In genomic region chr12:76417433-76417854, GRCm38 (mm10) we compare ENCODE assay signal across 9 mouse cellular contexts. TPM values are rescaled to one million over a fixed set of nuclear protein-coding genes. Genes with fewer than 3 reads are reported as not detected.
DNase-seq lines count a peak whose midpoint lies in the region; ATAC-seq and TF ChIP-seq lines count a peak whose summit lies in the region.
"Had no signal": no experiment of that assay in that cellular context is flagged by ENCODE, and none has a peak within 500 bp of the region (broad histone marks: within the 10 kb centered on the region; RNA-seq: fewer than 3 reads in every experiment).

Gene Ppp1r36 (plus strand): TSS chr12:76417538.

- TF ChIP-seq POLR2A in heart, adult 2 months (IDR thresholded peaks at IDR 0.05; ENCODE audit: insufficient read depth, low read depth, low read length), result no peak

- intact Hi-C loops in heart, adult 2 months (cut with DNase I), result no loop called here

- H3K27ac ChIP-seq in heart, adult 2 months, result no peak within 1 kb of the TSS
- no peak within 1 kb of the TSS for H3K27ac ChIP-seq in kidney, embryonic 14.5 days (ENCODE audit: low read depth, low read length)
- H3K27ac ChIP-seq in lung, postnatal 0 days (ENCODE audit: low read length), result no peak within 1 kb of the TSS
- H3K27ac ChIP-seq in stomach, embryonic 14.5 days (ENCODE audit: low read length), result no peak within 1 kb of the TSS

- H3K79me2 ChIP-seq in heart, adult 2 months (replicated peaks; ENCODE audit: control insufficient read depth, insufficient read depth, low read length), result no peaks in the 10 kb centered on the region

- WGBS in heart, adult 2 months, result 6% methylated on average over 37 of the region's 37 CpGs
- WGBS in kidney, embryonic 14.5 days, result 1% methylated on average over 37 of the region's 37 CpGs
- WGBS in lung, postnatal 0 days, result under 1% methylated on average over 37 of the region's 37 CpGs
- under 1% methylated on average over 37 of the region's 37 CpGs for WGBS in stomach, embryonic 14.5 days

- peak within 1 kb of the TSS; percentile 37 for H3K4me3 ChIP-seq in heart, adult 2 months
- H3K4me3 ChIP-seq in kidney, embryonic 14.5 days (ENCODE audit: low read length), result peak within 1 kb of the TSS; percentile 42
- H3K4me3 ChIP-seq in lung, postnatal 0 days (ENCODE audit: low read depth, low read length), result peak within 1 kb of the TSS; percentile 16; the same call in 1 of the 2 replicates
- peak within 1 kb of the TSS; percentile 32 for H3K4me3 ChIP-seq in stomach, embryonic 14.5 days (ENCODE audit: low read depth, low read length)

- peak within 1 kb of the TSS; percentile 73 for H3K4me2 ChIP-seq in kidney, embryonic 14.5 days (replicated peaks; ENCODE audit: low read depth, low read length)
- H3K4me2 ChIP-seq in lung, postnatal 0 days (replicated peaks; ENCODE audit: low read depth, low read length), result peak within 1 kb of the TSS; percentile 69
- peak within 1 kb of the TSS; percentile 72 for H3K4me2 ChIP-seq in stomach, embryonic 14.5 days (replicated peaks; ENCODE audit: low read depth, low read length)

- no peaks in the 10 kb centered on the region for H3K9me3 ChIP-seq in kidney, embryonic 14.5 days (ENCODE audit: control insufficient read depth, low read length)
- no peaks in the 10 kb centered on the region for H3K9me3 ChIP-seq in lung, postnatal 0 days (ENCODE audit: low read length)
- 0 out of 2 replicates have a peak, but pooled peaks cover 5% of the 10 kb centered on the region for H3K9me3 ChIP-seq in stomach, embryonic 14.5 days (ENCODE audit: control insufficient read depth, low read depth, low read length)

- H3K27me3 ChIP-seq in heart, adult 2 months (ENCODE audit: control insufficient read depth, insufficient read depth, low read length), result no peaks in the 10 kb centered on the region
- no peaks in the 10 kb centered on the region for H3K27me3 ChIP-seq in kidney, embryonic 14.5 days (ENCODE audit: control insufficient read depth, insufficient read depth, low read length)
- no peaks in the 10 kb centered on the region for H3K27me3 ChIP-seq in lung, postnatal 0 days (replicated peaks; ENCODE audit: insufficient read depth, low read length)
- H3K27me3 ChIP-seq in stomach, embryonic 14.5 days (ENCODE audit: control insufficient read depth, insufficient read depth, low read length), result no peaks in the 10 kb centered on the region

- H3K36me3 ChIP-seq in heart, adult 2 months (ENCODE audit: control insufficient read depth, insufficient read depth, low read length), result no peaks in the 10 kb centered on the region
- no peaks in the 10 kb centered on the region for H3K36me3 ChIP-seq in kidney, embryonic 14.5 days (ENCODE audit: control insufficient read depth, insufficient read depth, low read length)
- no peaks in the 10 kb centered on the region for H3K36me3 ChIP-seq in lung, postnatal 0 days (ENCODE audit: insufficient read depth, low read length)
- no peaks in the 10 kb centered on the region for H3K36me3 ChIP-seq in stomach, embryonic 14.5 days (ENCODE audit: control insufficient read depth, insufficient read depth, low read length)

- H3K4me1 ChIP-seq in heart, adult 2 months (ENCODE audit: control insufficient read depth, insufficient read depth, low read length), result no peaks in the 10 kb centered on the region
- no peaks in the 10 kb centered on the region for H3K4me1 ChIP-seq in kidney, embryonic 14.5 days (ENCODE audit: control insufficient read depth, insufficient read depth, low read length)
- H3K4me1 ChIP-seq in lung, postnatal 0 days (ENCODE audit: insufficient read depth, low read depth, low read length), result no peaks in the 10 kb centered on the region
- H3K4me1 ChIP-seq in stomach, embryonic 14.5 days (ENCODE audit: control insufficient read depth, insufficient read depth, low read length), result no peaks in the 10 kb centered on the region

- peak; percentile 9 to 53 for DNase-seq in lung, adult 18-20 months
- DNase-seq in lung, postnatal 25 days (ENCODE audit: low spot score), result no peak
- peak; percentile 33 to 41 for DNase-seq in heart, adult 2 months
- DNase-seq in lung, postnatal 0 days (ENCODE audit: low spot score), result peak; percentile 55
- DNase-seq in right cerebral cortex, adult 18-20 months, result no peak

- H3K9ac ChIP-seq in heart, adult 2 months (ENCODE audit: low read depth, low read length), result peak within 1 kb of the TSS; percentile 28; the same call in 1 of the 2 replicates
- peak within 1 kb of the TSS; percentile 60 for H3K9ac ChIP-seq in kidney, embryonic 14.5 days (ENCODE audit: low read depth, low read length)
- H3K9ac ChIP-seq in lung, postnatal 0 days (replicated peaks; ENCODE audit: low read depth), result no peak within 1 kb of the TSS
- no peak within 1 kb of the TSS for H3K9ac ChIP-seq in stomach, embryonic 14.5 days (replicated peaks; ENCODE audit: low read depth, low read length)

- ATAC-seq in kidney, embryonic 14.5 days (ENCODE audit: low FRiP score, low TSS enrichment), result peak; percentile 91
- ATAC-seq in lung, postnatal 0 days, result peak; percentile 93
- ATAC-seq in stomach, embryonic 14.5 days (ENCODE audit: insufficient number of reproducible peaks, insufficient read depth, low FRiP score, low read depth), result peak; percentile 58; the same call in 1 of the 2 replicates
- no peak for ATAC-seq in CD4-positive, CD25-positive, alpha-beta regulatory T cell, adult 4 months

- TF ChIP-seq EP300 in heart, adult 2 months (IDR thresholded peaks at IDR 0.05; ENCODE audit: insufficient read depth, low read depth, low read length), result no peak
- TF ChIP-seq EP300 in lung, postnatal 0 days (IDR thresholded peaks at IDR 0.05), result no peak

- TF ChIP-seq CTCF in heart, adult 2 months (IDR thresholded peaks at IDR 0.05), result no peak
- no peak for TF ChIP-seq CTCF in lung, postnatal 0 days (IDR thresholded peaks at IDR 0.05)

RNA-seq across cellular contexts. Expression of gene Ppp1r36, which starts in this region (rescaled TPM):
- under 1 TPM; 0.14 to 0.16 TPM for total RNA-seq in heart, adult 2 months (2021)
- polyA plus RNA-seq in heart, adult 2 months (2012; rRNA removed), result 0.09 and 0.41 TPM in 2 replicates
- polyA plus RNA-seq in kidney, embryonic 14.5 days (2014; fragmentation: Nextera tagmentation; extraction: Ambion mirVana), result 3.4 and 3.9 TPM in 2 replicates
- 11.5 and 14.0 TPM in 2 replicates for polyA plus RNA-seq in lung, postnatal 0 days (2015; fragmentation: Nextera tagmentation; extraction: Ambion mirVana)
- polyA plus RNA-seq in stomach, embryonic 14.5 days (2014; fragmentation: Nextera tagmentation; extraction: Ambion mirVana), result 3.2 and 4.0 TPM in 2 replicates
- not detected for polyA plus RNA-seq in CD4-positive, CD25-positive, alpha-beta regulatory T cell, adult 4 months (2017; shearing (Covaris generic))
- total RNA-seq: MEL had no signal

Comparison
In these comparisons a context has a peak if more than half of its experiments do, and no peak if none do; other contexts are left out.
1. DNase-seq: peak in lung, adult 18-20 months (2 of 2) and lung, postnatal 0 days (single experiment); none in lung, postnatal 25 days (single experiment) and right cerebral cortex, adult 18-20 months (single experiment).
2. Peak in DNase-seq, H3K4me3 ChIP-seq and H3K9ac ChIP-seq in heart, adult 2 months; RNA of the gene not detected or under 1 TPM.
3. Peak in every context shown above with its lines, with median percentiles within 50 percentile points of each other: H3K4me3 ChIP-seq and H3K4me2 ChIP-seq.